Mouse (Mus musculus): Measurements from ENCODE around the gene Slc47a1.

GRCm38 (mm10) chr11:61387233-61387632, 9.1 kb upstream of the Slc47a1 start:
- TF ChIP-seq CTCF (IDR thresholded peaks at IDR 0.05) (no peak), EP300 (IDR thresholded peaks at IDR 0.05) (no peak)
